ENCODE assay signal across 18 mouse cellular contexts in the genomic region with DNA sequence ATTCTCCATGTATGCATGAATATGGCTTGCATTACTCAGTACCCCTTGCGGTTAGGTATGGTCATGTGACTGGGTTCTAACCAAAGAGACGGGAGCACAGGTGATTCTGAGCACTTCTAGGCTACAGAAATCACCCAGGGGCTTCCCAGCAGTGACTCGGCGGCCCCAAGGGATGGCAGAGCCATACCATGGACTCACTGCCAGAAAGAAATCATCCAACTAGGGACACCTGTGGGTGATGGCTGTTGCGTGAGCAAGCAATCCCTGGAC.
DNase-seq lines count a peak whose midpoint lies in the region; ATAC-seq and TF ChIP-seq lines count a peak whose summit lies in the region.
"Had no signal": no experiment of that assay in that cellular context is flagged by ENCODE, and none has a peak within 500 bp of the region (broad histone marks: within the 10 kb centered on the region; RNA-seq: fewer than 3 reads in every experiment).

No protein-coding gene starts in this region.

- H3K9me3 ChIP-seq in forebrain, embryonic 14.5 days (replicated peaks; ENCODE audit: control insufficient read depth, low read length) = no peaks in the 10 kb centered on the region
- no peaks in the 10 kb centered on the region; the same call in 1 of the 2 replicates for H3K9me3 ChIP-seq in forebrain, embryonic 11.5 days (ENCODE audit: control insufficient read depth, low read length)
- 0 out of 2 replicates have a peak, but pooled peaks cover 2% of the 10 kb centered on the region for H3K9me3 ChIP-seq in midbrain, embryonic 13.5 days
- no peaks in the 10 kb centered on the region for H3K9me3 ChIP-seq in midbrain, postnatal 0 days (ENCODE audit: low read length)
- H3K9me3 ChIP-seq in hindbrain, embryonic 14.5 days (ENCODE audit: control insufficient read depth, low read length) = no peaks in the 10 kb centered on the region
- H3K9me3 ChIP-seq: G1E had no signal

- H3K9ac ChIP-seq in forebrain, embryonic 14.5 days (ENCODE audit: low read length) = no peak overlapping the region
- H3K9ac ChIP-seq in forebrain, embryonic 11.5 days (ENCODE audit: low read length) = no peak overlapping the region
- no peak overlapping the region for H3K9ac ChIP-seq in midbrain, embryonic 13.5 days (replicated peaks)
- H3K9ac ChIP-seq in midbrain, postnatal 0 days (replicated peaks; ENCODE audit: low read length, poor library complexity, severe bottlenecking) = no peak overlapping the region
- H3K9ac ChIP-seq in hindbrain, embryonic 14.5 days = no peak overlapping the region
- H3K9ac ChIP-seq: heart, embryonic 12.5 days had no signal

- no peak for TF ChIP-seq CTCF in midbrain, postnatal 0 days (IDR thresholded peaks at IDR 0.05)
- TF ChIP-seq CTCF in C2C12 (IDR thresholded peaks at IDR 0.05; ENCODE audit: control insufficient read depth, insufficient read depth, insufficient read length) = no peak

- no peaks in the 10 kb centered on the region for H3K79me3 ChIP-seq in C2C12 (ENCODE audit: low read depth)

- H3K4me2 ChIP-seq in forebrain, embryonic 14.5 days (ENCODE audit: low read length) = no peak overlapping the region
- H3K4me2 ChIP-seq in forebrain, embryonic 11.5 days (ENCODE audit: low read depth, low read length, severe bottlenecking) = no peak overlapping the region
- H3K4me2 ChIP-seq in midbrain, embryonic 13.5 days (replicated peaks) = no peak overlapping the region
- no peak overlapping the region for H3K4me2 ChIP-seq in midbrain, postnatal 0 days (ENCODE audit: low read depth, low read length, poor library complexity, severe bottlenecking)
- H3K4me2 ChIP-seq in hindbrain, embryonic 14.5 days (replicated peaks) = no peak overlapping the region
- H3K4me2 ChIP-seq: heart, embryonic 12.5 days had no signal

- no peak overlapping the region for H3ac ChIP-seq in C2C12 (ENCODE audit: control insufficient read depth, insufficient read length, low read depth)

- DNase-seq in forebrain, embryonic 14.5 days (ENCODE audit: low spot score) = no peak
- no peak for DNase-seq in forebrain, embryonic 11.5 days (ENCODE audit: low spot score)
- DNase-seq in midbrain, postnatal 0 days (ENCODE audit: low spot score) = no peak
- no peak for DNase-seq in hindbrain, embryonic 14.5 days (ENCODE audit: low spot score)
- no peak for DNase-seq in heart, postnatal 36 days
- DNase-seq in right cerebral cortex, postnatal 4 days = no peak
- DNase-seq: adrenal gland, adult 8-10 months; adrenal gland, postnatal 36 days; cerebellum, adult 2 months; gastrocnemius, adult 2 months; gastrocnemius, postnatal 25 days; kidney, adult 2 months had no signal

- no peak for ATAC-seq in forebrain, embryonic 14.5 days
- no peak for ATAC-seq in forebrain, embryonic 11.5 days (replicated peaks; ENCODE audit: low FRiP score)
- no peak for ATAC-seq in midbrain, embryonic 13.5 days
- no peak for ATAC-seq in midbrain, postnatal 0 days (ENCODE audit: low FRiP score)
- no peak for ATAC-seq in hindbrain, embryonic 14.5 days (ENCODE audit: low FRiP score)
- ATAC-seq: intestine, embryonic 16.5 days had no signal

- peak overlapping the region; percentile 66; the same call in 1 of the 2 replicates for H3K27ac ChIP-seq in forebrain, embryonic 14.5 days (ENCODE audit: low read depth, low read length)
- no peak overlapping the region for H3K27ac ChIP-seq in forebrain, embryonic 11.5 days (ENCODE audit: low read depth, low read length)
- H3K27ac ChIP-seq in midbrain, embryonic 13.5 days = peak overlapping the region; percentile 64
- no peak overlapping the region for H3K27ac ChIP-seq in midbrain, postnatal 0 days (ENCODE audit: low read depth, low read length)
- peak overlapping the region; percentile 28; the same call in 1 of the 2 replicates for H3K27ac ChIP-seq in hindbrain, embryonic 14.5 days
- H3K27ac ChIP-seq: embryonic facial prominence, embryonic 10.5 days; gastrocnemius, adult 2 months had no signal

- intact Hi-C loops in heart, postnatal 36 days (cut with DNase I) = no loop called here

- H3K36me3 ChIP-seq in forebrain, embryonic 14.5 days (ENCODE audit: control insufficient read depth, insufficient read depth, low read length) = no peaks in the 10 kb centered on the region
- H3K36me3 ChIP-seq in forebrain, embryonic 11.5 days (ENCODE audit: control insufficient read depth, insufficient read depth, low read length) = no peaks in the 10 kb centered on the region
- H3K36me3 ChIP-seq in midbrain, embryonic 13.5 days = no peaks in the 10 kb centered on the region
- H3K36me3 ChIP-seq in midbrain, postnatal 0 days (ENCODE audit: insufficient read depth, low read length) = no peaks in the 10 kb centered on the region
- peaks cover 30% of the 10 kb centered on the region for H3K36me3 ChIP-seq in C2C12 (ENCODE audit: control insufficient read depth, insufficient read depth)
- H3K36me3 ChIP-seq in hindbrain, embryonic 14.5 days (replicated peaks; ENCODE audit: control insufficient read depth, insufficient read depth) = no peaks in the 10 kb centered on the region
- H3K36me3 ChIP-seq: G1E; heart, embryonic 12.5 days had no signal

- H3K79me2 ChIP-seq in C2C12 (ENCODE audit: control insufficient read depth, insufficient read depth) = no peaks in the 10 kb centered on the region

- no peaks in the 10 kb centered on the region for H3K27me3 ChIP-seq in forebrain, embryonic 14.5 days (replicated peaks; ENCODE audit: control insufficient read depth, insufficient read depth, low read length)
- H3K27me3 ChIP-seq in forebrain, embryonic 11.5 days (ENCODE audit: control insufficient read depth, insufficient read depth, low read length) = no peaks in the 10 kb centered on the region
- H3K27me3 ChIP-seq in midbrain, embryonic 13.5 days = peaks cover 65% of the 10 kb centered on the region
- peaks cover 4% of the 10 kb centered on the region; the same call in 1 of the 2 replicates for H3K27me3 ChIP-seq in midbrain, postnatal 0 days (ENCODE audit: insufficient read depth, low read length)
- H3K27me3 ChIP-seq in C2C12 (ENCODE audit: control insufficient read depth, insufficient read depth, insufficient read length) = no peaks in the 10 kb centered on the region
- peaks cover 16% of the 10 kb centered on the region; the same call in 1 of the 2 replicates for H3K27me3 ChIP-seq in hindbrain, embryonic 14.5 days (ENCODE audit: control insufficient read depth, insufficient read depth, low read length)

- H3K4me3 ChIP-seq in forebrain, embryonic 14.5 days (ENCODE audit: low read depth, low read length) = no peak overlapping the region
- no peak overlapping the region for H3K4me3 ChIP-seq in forebrain, embryonic 11.5 days (ENCODE audit: low read depth, low read length)
- no peak overlapping the region for H3K4me3 ChIP-seq in midbrain, embryonic 13.5 days (replicated peaks)
- no peak overlapping the region for H3K4me3 ChIP-seq in midbrain, postnatal 0 days (ENCODE audit: low read depth, low read length)
- H3K4me3 ChIP-seq in C2C12 (ENCODE audit: insufficient read depth, poor library complexity, severe bottlenecking) = no peak overlapping the region
- H3K4me3 ChIP-seq in hindbrain, embryonic 14.5 days (replicated peaks; ENCODE audit: low read length) = no peak overlapping the region
- H3K4me3 ChIP-seq: embryonic facial prominence, embryonic 10.5 days; gastrocnemius, adult 2 months; heart, embryonic 12.5 days had no signal

- H3K4me1 ChIP-seq in forebrain, embryonic 14.5 days (ENCODE audit: control insufficient read depth, insufficient read depth, low read length) = peaks cover 5% of the 10 kb centered on the region; the same call in 1 of the 2 replicates
- peaks cover 7% of the 10 kb centered on the region; the same call in 1 of the 2 replicates for H3K4me1 ChIP-seq in forebrain, embryonic 11.5 days (replicated peaks; ENCODE audit: control insufficient read depth, insufficient read depth, low read length)
- H3K4me1 ChIP-seq in midbrain, embryonic 13.5 days (replicated peaks) = peaks cover 32% of the 10 kb centered on the region
- H3K4me1 ChIP-seq in midbrain, postnatal 0 days (ENCODE audit: insufficient read depth, low read length) = 0 out of 2 replicates have a peak, but pooled peaks cover 6% of the 10 kb centered on the region
- peaks cover 15% of the 10 kb centered on the region for H3K4me1 ChIP-seq in hindbrain, embryonic 14.5 days (replicated peaks; ENCODE audit: control insufficient read depth, insufficient read depth, low read length)

- 84% methylated on average over 5 of the region's 5 CpGs for WGBS in forebrain, embryonic 14.5 days
- WGBS in forebrain, embryonic 11.5 days = 88% methylated on average over 5 of the region's 5 CpGs
- WGBS in midbrain, embryonic 13.5 days = 88% methylated on average over 5 of the region's 5 CpGs
- 83% methylated on average over 5 of the region's 5 CpGs for WGBS in midbrain, postnatal 0 days
- 83% methylated on average over 5 of the region's 5 CpGs for WGBS in hindbrain, embryonic 14.5 days

TF ChIP-seq in C2C12, 6 proteins besides CTCF, POLR2A, EP300 and RAD21:
- TF ChIP-seq MYOG (IDR thresholded peaks at IDR 0.05; ENCODE audit: control insufficient read depth, extremely low read depth, insufficient read length) = no peak
- TF ChIP-seq USF1 (IDR thresholded peaks at IDR 0.05; ENCODE audit: low read depth) = peak; percentile 37

Comparison
In these comparisons a context has a peak if more than half of its experiments do, and no peak if none do; other contexts are left out.
1. H3K27ac ChIP-seq: peak in forebrain, embryonic 14.5 days (single experiment), midbrain, embryonic 13.5 days (single experiment) and hindbrain, embryonic 14.5 days (single experiment); none in forebrain, embryonic 11.5 days (single experiment) and midbrain, postnatal 0 days (single experiment).